Mouse (Mus musculus) embryonic facial prominence, embryonic 11.5 days (tissue): Measurements from ENCODE around the gene U2af1. TPM values are rescaled to one million over a fixed set of nuclear protein-coding genes. Genes with fewer than 3 reads are reported as not detected.
"Not testable (repeated sequence)": the region's sequence is repeated elsewhere in the genome, so short reads cannot be mapped to it uniquely, and the experiment has no call there.

Source experiments
- ATAC-seq: fragments of 200-750 bp; cut with Nextera tagmentation; replicated peaks from 2 replicates; pipeline ENCODE4 v1.8.0; 2017; ENCODE audit warnings: low read depth; ENCODE audit not compliant: insufficient number of reproducible peaks, low FRiP score, low TSS enrichment
- DNase-seq: peaks from one replicate; pipeline ENCODE4 v3.0.0-alpha.2; 2015; ENCODE audit warnings: low spot score
- H3K27ac ChIP-seq: fragments of 300-500 bp; sonication (generic); replicated peaks from 2 replicates; pipeline ENCODE4 v1.5.1; 2014; ENCODE audit warnings: mild to moderate bottlenecking, low read depth, low read length, control low read depth
- H3K27me3 ChIP-seq: fragments of 300-500 bp; sonication (generic); 2 replicates; pipeline ENCODE4 v1.6.1; 2014; ENCODE audit warnings: mild to moderate bottlenecking, low read length, moderate library complexity, mixed read lengths; ENCODE audit not compliant: control insufficient read depth, insufficient read depth
- H3K36me3 ChIP-seq: fragments of 300-500 bp; sonication (generic); replicated peaks from 2 replicates; pipeline ENCODE4 v1.6.1; 2014; ENCODE audit warnings: low read depth, mild to moderate bottlenecking, low read length, moderate library complexity, mixed read lengths; ENCODE audit not compliant: control insufficient read depth, insufficient read depth
- H3K4me1 ChIP-seq: fragments of 300-500 bp; sonication (generic); 2 replicates; pipeline ENCODE4 v1.6.1; 2014; ENCODE audit warnings: low read length, mixed read lengths; ENCODE audit not compliant: control insufficient read depth, insufficient read depth
- H3K4me2 ChIP-seq: fragments of 300-500 bp; sonication (generic); 2 replicates; pipeline ENCODE4 v1.6.1; 2014; ENCODE audit warnings: low read depth, mild to moderate bottlenecking, control low read depth, low read length, moderate library complexity
- H3K4me3 ChIP-seq: fragments of 300-500 bp; sonication (generic); 2 replicates; pipeline ENCODE4 v1.5.1; 2014; ENCODE audit warnings: low read depth, low read length, control low read depth
- H3K9ac ChIP-seq: fragments of 300-500 bp; sonication (generic); replicated peaks from 2 replicates; pipeline ENCODE4 v1.6.1; 2014; ENCODE audit warnings: mild to moderate bottlenecking, control low read depth, low read length
- H3K9me3 ChIP-seq: fragments of 300-500 bp; sonication (generic); replicated peaks from 2 replicates; pipeline ENCODE4 v1.6.1; 2016; ENCODE audit warnings: mild to moderate bottlenecking, low read length, inconsistent platforms, mixed read lengths; ENCODE audit not compliant: control insufficient read depth
- WGBS: fragments of 180-500 bp; shearing (Covaris S2); extraction: QIAGEN DNeasy Blood & Tissue Kit; methylation state at CpG from one replicate; pipeline ENCODE4 v1.1.7; 2014; 5-methylcytosine and 5-hydroxymethylcytosine counted together
- polyA plus RNA-seq: library from polyadenylated mRNA; unstranded; fragments of >200 nt; fragmentation: Nextera tagmentation; extraction: Ambion mirVana; gene quantifications from 2 replicates; pipeline ENCODE4 v1.2.1, GENCODE M21; 2014

Gene U2af1
- polyA plus RNA-seq, 1 experiment from 2014 or later: 225 TPM

DNA sequence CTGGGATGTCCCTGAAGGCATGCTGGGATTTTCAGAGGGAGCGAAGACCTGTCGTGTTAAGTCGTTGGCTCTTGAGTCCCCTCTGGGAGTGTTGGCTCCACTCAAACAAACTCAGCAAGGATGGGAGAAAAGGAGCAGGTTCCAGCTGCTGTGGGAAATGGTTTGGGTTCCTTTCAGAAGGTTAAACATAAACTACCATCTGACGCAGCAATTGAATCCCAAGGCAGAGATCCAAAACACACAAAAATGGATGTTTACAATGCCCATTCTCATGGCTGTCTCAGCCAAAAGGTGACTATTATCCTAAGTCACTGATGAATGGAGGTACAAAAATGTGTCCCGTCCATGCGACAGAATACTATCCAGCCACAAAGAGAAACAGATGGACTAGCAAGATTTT is 25.7 kb downstream of the U2af1 start:
- H3K27me3 ChIP-seq: peaks cover 18% of the 10 kb centered on the region
- no peak overlapping the region for H3K9ac ChIP-seq
- H3K9me3 ChIP-seq: no peaks in the 10 kb centered on the region
- ATAC-seq (no peak), DNase-seq (no peak)
- H3K4me2 ChIP-seq: no peak overlapping the region
- no peak overlapping the region for H3K4me3 ChIP-seq
- H3K27ac ChIP-seq: no peak overlapping the region
- no peaks in the 10 kb centered on the region for H3K36me3 ChIP-seq
- 80% methylated on average over 6 of the region's 6 CpGs for WGBS
- H3K4me1 ChIP-seq: no peaks in the 10 kb centered on the region; the same call in 1 of the 2 replicates

DNA sequence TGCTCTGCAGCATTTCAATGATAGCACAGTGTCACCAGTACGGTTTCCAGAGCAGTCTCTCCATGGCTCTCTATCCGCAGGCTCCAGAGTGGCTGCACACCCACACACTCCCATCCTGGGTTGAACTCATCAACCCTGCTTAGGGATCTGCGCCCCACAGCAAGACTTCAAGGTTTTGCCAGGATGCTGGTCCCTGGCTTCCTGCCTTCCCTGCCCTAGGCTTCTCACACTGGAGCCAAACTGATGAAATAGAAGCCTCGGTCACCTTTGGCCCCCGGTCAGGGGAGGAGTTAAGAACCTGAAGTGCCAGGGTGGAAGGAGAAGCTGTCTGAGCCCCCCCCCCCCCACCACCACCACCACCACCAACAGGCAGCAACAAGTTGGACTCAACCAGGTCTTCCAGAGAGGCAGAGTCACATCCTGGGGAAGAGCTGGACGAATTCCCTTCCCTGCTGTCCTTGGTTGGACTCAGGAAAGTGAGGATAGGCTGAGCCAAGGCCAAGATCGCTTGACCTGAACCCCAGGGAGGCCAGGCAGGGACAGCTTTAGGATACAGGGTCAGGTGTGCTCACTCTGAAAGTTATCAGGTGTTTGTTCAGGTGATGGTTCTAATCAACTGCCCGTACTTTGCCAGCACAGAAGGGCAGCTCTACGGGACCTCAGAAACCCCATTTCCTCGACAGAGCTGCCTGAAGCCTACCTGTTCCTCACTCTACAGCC is 27.5 kb downstream of the U2af1 start:
- no peaks in the 10 kb centered on the region for H3K36me3 ChIP-seq
- 79% methylated on average over 10 of the region's 10 CpGs for WGBS
- H3K4me2 ChIP-seq: no peak overlapping the region
- no peaks in the 10 kb centered on the region for H3K4me1 ChIP-seq
- no peak overlapping the region for H3K27ac ChIP-seq
- DNase-seq: no peak
- no peak overlapping the region for H3K4me3 ChIP-seq
- H3K27me3 ChIP-seq: peaks cover 8% of the 10 kb centered on the region
- ATAC-seq: no peak
- H3K9me3 ChIP-seq: no peaks in the 10 kb centered on the region
- H3K9ac ChIP-seq: no peak overlapping the region

DNA sequence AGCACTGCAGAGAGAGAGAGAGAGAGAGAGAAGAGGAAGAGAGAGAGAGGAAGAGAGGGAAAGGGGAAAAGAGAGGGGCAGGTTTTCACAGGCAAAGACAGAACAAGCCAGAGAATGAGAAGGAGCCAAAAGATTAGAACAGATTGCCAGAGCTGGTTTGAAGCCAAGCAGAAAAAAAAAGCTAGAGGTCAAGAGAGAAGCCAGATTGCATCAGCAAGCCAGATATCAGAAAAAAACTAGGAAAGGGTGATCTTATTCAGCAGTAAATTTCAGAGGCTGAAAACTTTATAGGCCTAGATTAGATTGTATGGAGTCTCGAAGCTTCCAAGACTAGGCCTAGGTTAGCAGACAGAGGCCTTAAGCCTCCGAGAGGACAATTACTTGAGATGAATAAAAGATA is 30.7 kb downstream of the U2af1 start:
- H3K27ac ChIP-seq: no peak overlapping the region
- no peaks in the 10 kb centered on the region for H3K27me3 ChIP-seq
- no peaks in the 10 kb centered on the region for H3K9me3 ChIP-seq
- no peak overlapping the region for H3K4me3 ChIP-seq
- H3K4me1 ChIP-seq: no peaks in the 10 kb centered on the region
- 98% methylated on average over 2 of the region's 2 CpGs for WGBS
- DNase-seq (no peak), ATAC-seq (no peak)
- H3K4me2 ChIP-seq: no peak overlapping the region
- no peaks in the 10 kb centered on the region for H3K36me3 ChIP-seq
- H3K9ac ChIP-seq: no peak overlapping the region

DNA sequence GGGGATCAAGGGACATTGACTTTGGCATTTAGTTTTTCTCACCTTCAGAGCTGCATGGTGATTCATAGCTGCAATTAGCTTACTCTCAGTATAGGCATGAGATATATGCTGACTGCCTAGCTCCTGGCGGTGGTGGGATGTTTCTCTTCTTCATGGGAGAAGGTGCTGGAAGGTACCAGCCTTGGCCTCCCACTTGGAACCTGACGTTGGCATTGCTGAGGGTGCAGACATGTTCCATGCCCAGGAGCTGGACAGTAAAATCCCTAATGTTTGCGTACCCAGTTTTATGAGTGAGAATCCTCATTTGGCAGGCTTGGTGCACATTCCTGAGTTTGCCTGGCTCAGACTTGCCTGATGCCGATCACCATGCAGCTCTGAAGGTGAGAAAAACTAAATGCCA is 35.6 kb downstream of the U2af1 start:
- WGBS: 90% methylated on average over 4 of the region's 4 CpGs
- no peak for ATAC-seq
- H3K4me1 ChIP-seq: no peaks in the 10 kb centered on the region

DNA sequence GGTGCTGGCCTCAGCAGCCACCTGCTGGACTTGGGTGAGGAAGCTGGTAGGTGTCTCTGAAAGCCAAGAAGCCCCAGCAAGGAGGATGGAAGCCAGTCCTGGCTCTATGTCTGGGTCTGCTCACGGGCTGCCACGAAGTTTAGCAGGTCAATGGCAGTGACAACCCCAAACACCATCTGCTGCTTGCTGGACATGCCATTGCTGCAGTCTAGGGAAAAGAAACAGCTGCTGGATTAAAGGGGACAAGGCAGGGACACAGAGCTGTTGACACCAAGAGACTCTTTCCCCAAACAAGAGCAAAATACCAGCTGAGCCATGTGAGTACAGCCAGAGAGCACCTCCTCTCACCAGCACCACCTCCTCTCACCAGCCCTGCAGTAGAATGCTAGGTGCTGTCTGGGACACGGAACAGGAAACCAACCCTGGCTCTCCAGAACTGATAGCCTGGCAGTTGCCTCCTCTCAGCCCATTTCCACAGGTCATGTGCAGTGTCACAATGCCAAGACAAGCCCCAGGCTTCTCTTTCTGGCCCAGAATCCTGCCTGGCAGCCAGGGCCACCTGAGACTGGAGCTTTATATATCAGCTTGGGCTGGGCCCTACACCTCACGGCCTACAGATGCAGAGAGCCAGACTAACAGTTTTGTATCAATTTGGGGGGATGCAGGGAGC is 45.5 kb downstream of the U2af1 start:
- Histone ChIP-seq H3K36me3 (no peaks in the 10 kb centered on the region), H3K4me2 (no peak overlapping the region), H3K27ac (no peak overlapping the region), H3K9ac (no peak overlapping the region), H3K9me3 (no peaks in the 10 kb centered on the region), H3K4me1 (no peaks in the 10 kb centered on the region), H3K4me3 (no peak overlapping the region), H3K27me3 (no peaks in the 10 kb centered on the region)
- WGBS: 73% methylated on average over 4 of the region's 4 CpGs
- DNase-seq: no peak
- ATAC-seq: no peak

More for the DNA sequence above, 35.6 kb downstream of the U2af1 start:
- no peaks in the 10 kb centered on the region for H3K36me3 ChIP-seq
- no peak for DNase-seq
- H3K27ac ChIP-seq: no peak overlapping the region
- no peak overlapping the region for H3K4me2 ChIP-seq
- H3K27me3 ChIP-seq: no peaks in the 10 kb centered on the region
- H3K4me3 ChIP-seq: no peak overlapping the region
- H3K9me3 ChIP-seq: no peaks in the 10 kb centered on the region
- no peak overlapping the region for H3K9ac ChIP-seq

DNA sequence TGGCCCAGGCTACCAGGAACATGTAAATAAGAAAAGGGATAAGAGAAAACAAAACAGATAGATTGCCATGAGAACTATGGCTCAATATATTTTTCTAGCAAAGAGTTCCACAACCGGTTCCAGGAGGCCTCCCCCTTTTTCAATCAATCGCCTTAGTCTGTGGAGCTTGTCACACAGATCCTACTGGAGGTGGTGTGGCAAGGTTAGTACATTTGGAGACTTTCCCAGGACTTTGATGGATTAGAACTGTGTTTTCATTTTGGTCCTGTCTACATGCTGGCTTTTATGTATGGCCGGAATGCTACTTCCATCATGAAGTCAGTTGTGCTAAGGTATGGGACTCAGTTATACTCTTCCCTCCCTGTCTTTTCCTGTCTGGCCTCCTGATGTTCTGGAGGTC is 48.8 kb downstream of the U2af1 start:
- H3K9me3 ChIP-seq: no peaks in the 10 kb centered on the region
- H3K36me3 ChIP-seq: no peaks in the 10 kb centered on the region
- H3K27ac ChIP-seq: no peak overlapping the region
- H3K4me1 ChIP-seq: no peaks in the 10 kb centered on the region
- H3K9ac ChIP-seq: no peak overlapping the region
- 92% methylated on average over 3 of the region's 3 CpGs for WGBS
- DNase-seq: no peak
- no peak overlapping the region for H3K4me3 ChIP-seq
- no peak overlapping the region for H3K4me2 ChIP-seq
- ATAC-seq: no peak
- H3K27me3 ChIP-seq: no peaks in the 10 kb centered on the region

DNA sequence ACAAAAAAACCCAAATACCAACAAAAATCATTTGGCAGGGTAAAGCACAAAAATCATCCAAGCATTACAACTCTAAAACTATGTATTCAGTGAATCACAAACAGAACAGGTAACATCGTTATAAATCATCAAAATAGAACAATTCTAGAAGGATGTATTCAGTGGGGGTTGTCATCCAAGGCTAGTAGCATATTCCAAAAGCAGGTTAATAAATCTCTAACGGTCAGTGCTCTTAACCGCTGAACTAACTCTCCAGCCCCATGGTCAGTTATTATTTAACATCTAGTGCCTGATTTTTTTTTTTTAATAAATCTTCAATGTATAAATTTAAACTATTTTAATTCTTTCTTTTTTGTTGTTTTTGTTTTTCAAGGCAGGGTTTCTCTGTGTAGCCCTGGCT is 49.5 kb downstream of the U2af1 start:
- not testable (repeated sequence) for ATAC-seq
- WGBS: 95% methylated on average over 3 of the region's 3 CpGs

DNA sequence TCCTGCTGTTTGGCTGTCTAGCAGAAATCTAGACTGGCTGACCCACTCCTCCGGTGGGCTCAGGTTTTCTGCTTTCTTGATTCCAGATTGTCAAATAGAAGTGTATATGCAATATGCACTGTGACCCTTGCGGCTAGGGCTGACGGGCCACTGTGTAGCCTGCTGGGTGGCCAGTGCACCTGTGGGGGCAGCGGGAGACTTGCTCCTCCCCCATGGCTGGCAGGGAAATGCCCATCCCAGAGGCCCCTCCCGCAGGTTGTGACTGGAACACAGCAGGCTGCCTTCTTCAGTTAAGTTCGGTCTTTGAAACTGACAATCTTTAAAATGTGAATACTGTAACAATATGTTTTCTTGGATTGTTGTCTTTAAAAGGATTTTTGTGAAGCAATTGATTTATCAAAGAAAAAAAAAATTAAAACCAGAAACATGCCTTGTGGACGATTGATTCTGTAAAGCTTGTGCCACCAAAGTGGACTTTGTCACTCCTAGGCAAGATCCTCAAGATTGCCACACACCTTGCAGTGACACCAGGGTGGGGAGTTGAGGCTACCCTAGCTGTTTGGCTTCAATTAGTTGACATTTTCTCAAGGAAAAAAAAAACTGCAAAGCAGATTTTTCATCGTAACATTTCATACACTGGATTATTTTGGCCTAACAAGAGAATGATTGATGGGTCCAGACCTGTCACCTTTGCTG is 51.3 kb downstream of the U2af1 start:
- Histone ChIP-seq H3K4me1 (no peaks in the 10 kb centered on the region), H3K27ac (no peak overlapping the region), H3K9me3 (no peaks in the 10 kb centered on the region), H3K4me3 (no peak overlapping the region), H3K9ac (no peak overlapping the region), H3K27me3 (no peaks in the 10 kb centered on the region), H3K36me3 (no peaks in the 10 kb centered on the region; the same call in none of the 2 replicates), H3K4me2 (no peak overlapping the region)
- no peak for ATAC-seq
- 78% methylated on average over 8 of the region's 8 CpGs for WGBS
- DNase-seq: no peak

More for the DNA sequence above, 49.5 kb downstream of the U2af1 start:
- not testable (repeated sequence) for H3K9ac ChIP-seq, H3K4me3 ChIP-seq, H3K4me1 ChIP-seq, H3K36me3 ChIP-seq, H3K4me2 ChIP-seq, H3K9me3 ChIP-seq, H3K27ac ChIP-seq, DNase-seq, H3K27me3 ChIP-seq
